Mouse (Mus musculus) hindbrain, embryonic 12.5 days (tissue): ENCODE results near the gene Ank. TPM values are rescaled to one million over a fixed set of nuclear protein-coding genes. Genes with fewer than 3 reads are reported as not detected.

Experiments
- ATAC-seq: fragments of 200-750 bp; cut with Nextera tagmentation; 2 replicates; pipeline ENCODE4 v1.8.0; 2017; ENCODE audit warnings: moderate TSS enrichment; ENCODE audit not compliant: low FRiP score
- H3K27ac ChIP-seq: fragments of 300-500 bp; sonication (generic); 2 replicates; pipeline ENCODE4 v1.5.1; 2016; ENCODE audit warnings: mild to moderate bottlenecking
- H3K27me3 ChIP-seq: fragments of 300-500 bp; sonication (generic); 2 replicates; pipeline ENCODE4 v1.6.1; 2016; ENCODE audit warnings: mild to moderate bottlenecking
- H3K36me3 ChIP-seq: fragments of 300-500 bp; sonication (generic); 2 replicates; pipeline ENCODE4 v1.6.1; 2016; ENCODE audit warnings: mild to moderate bottlenecking
- H3K4me1 ChIP-seq: fragments of 300-500 bp; sonication (generic); 2 replicates; pipeline ENCODE4 v1.6.1; 2016
- H3K4me2 ChIP-seq: fragments of 300-500 bp; sonication (generic); replicated peaks from 2 replicates; pipeline ENCODE4 v1.6.1; 2016; ENCODE audit warnings: mild to moderate bottlenecking
- H3K4me3 ChIP-seq: fragments of 300-500 bp; sonication (generic); 2 replicates; pipeline ENCODE4 v1.5.1; 2016; ENCODE audit warnings: mild to moderate bottlenecking
- H3K9ac ChIP-seq: fragments of 300-500 bp; sonication (generic); 2 replicates; pipeline ENCODE4 v1.6.1; 2016; ENCODE audit warnings: mild to moderate bottlenecking, moderate library complexity
- H3K9me3 ChIP-seq: fragments of 300-500 bp; sonication (generic); replicated peaks from 2 replicates; pipeline ENCODE4 v1.6.1; 2016; ENCODE audit warnings: mild to moderate bottlenecking
- WGBS: fragments of 180-500 bp; shearing (Covaris S2); methylation state at CpG from one replicate; pipeline ENCODE4 v1.1.7; 2016; 5-methylcytosine and 5-hydroxymethylcytosine counted together
- polyA plus RNA-seq: library from polyadenylated mRNA; unstranded; fragments of >200 nt; fragmentation: Nextera tagmentation; extraction: Ambion mirVana; gene quantifications from 2 replicates; pipeline ENCODE4 v1.2.1, GENCODE M21; 2016

Gene Ank
- polyA plus RNA-seq, 1 experiment from 2014 or later, result 15.2 TPM

GRCm38 (mm10) chr15:27586093-27586480 is 119.6 kb downstream of the Ank start:
- Histone ChIP-seq H3K9ac (no peak overlapping the region), H3K27ac (no peak overlapping the region), H3K4me3 (no peak overlapping the region), H3K27me3 (no peaks in the 10 kb centered on the region), H3K4me2 (no peak overlapping the region), H3K36me3 (peaks cover 17% of the 10 kb centered on the region), H3K9me3 (no peaks in the 10 kb centered on the region), H3K4me1 (peaks cover 8% of the 10 kb centered on the region)
- ATAC-seq, result no peak
- 89% methylated on average over 5 of the region's 5 CpGs for WGBS

DNA sequence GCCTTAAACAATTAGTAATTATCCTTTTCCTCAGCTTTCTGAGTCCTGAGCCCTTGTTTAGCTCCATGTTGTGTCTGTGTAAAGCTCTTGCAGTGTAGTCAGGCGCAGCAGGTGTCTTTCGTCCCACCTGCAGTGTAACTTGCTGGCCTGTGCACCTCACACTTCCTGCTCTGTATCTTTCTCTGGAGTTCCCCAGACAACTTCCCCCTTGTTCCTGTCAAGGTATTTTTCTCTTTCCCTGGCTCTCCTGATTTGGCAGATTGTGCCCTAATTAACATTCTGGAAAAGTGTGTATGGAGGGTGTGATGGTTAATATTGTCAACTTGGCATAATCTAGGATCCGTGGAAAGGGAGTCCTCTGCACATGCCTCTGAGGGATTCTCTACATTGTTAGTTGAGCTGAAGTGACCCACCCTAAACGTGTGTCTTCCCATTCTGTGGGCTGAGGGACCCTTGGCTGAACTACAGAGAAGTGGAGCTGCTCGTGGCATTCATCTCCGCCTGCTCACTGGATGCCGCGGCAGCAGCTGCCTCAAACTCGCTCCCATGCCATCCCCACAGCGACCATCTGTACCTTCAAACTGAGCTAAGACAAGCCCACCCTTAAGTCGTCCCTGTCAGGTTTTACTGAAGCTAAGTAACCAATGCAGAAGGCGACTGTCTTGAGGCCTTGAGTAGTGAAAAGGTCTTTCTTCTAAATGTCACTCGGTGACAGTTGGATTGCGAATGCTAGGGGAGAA is 121.8 kb downstream of the Ank start:
- Histone ChIP-seq H3K36me3 (peaks cover 37% of the 10 kb centered on the region), H3K27ac (no peak overlapping the region), H3K9ac (no peak overlapping the region), H3K9me3 (no peaks in the 10 kb centered on the region), H3K27me3 (no peaks in the 10 kb centered on the region), H3K4me3 (no peak overlapping the region), H3K4me1 (no peaks in the 10 kb centered on the region), H3K4me2 (no peak overlapping the region)
- no peak for ATAC-seq
- 74% methylated on average over 14 of the region's 14 CpGs for whole genome bisulfite sequencing

DNA sequence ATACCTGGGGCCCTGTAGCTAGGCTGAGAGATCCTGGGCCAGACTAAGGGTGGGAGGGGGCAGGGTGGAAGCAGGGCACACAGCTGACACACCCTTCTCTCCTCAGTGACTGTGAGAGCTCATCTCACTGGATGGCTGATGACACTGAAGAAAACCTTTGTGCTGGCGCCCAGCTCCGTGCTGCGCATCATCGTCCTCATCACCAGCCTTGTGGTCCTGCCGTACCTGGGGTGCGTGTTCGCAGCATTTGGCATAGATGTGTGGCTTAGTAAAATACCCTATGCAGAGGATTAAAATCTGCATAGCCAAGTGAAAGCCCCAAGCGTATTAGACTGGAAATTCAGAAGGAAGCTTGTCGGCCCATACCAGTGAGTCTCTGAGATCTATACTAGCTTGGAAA is 124.3 kb downstream of the Ank start:
- Histone ChIP-seq H3K27me3 (no peaks in the 10 kb centered on the region), H3K4me2 (no peak overlapping the region), H3K9me3 (no peaks in the 10 kb centered on the region), H3K27ac (no peak overlapping the region), H3K36me3 (peaks cover 46% of the 10 kb centered on the region), H3K4me1 (peaks cover 7% of the 10 kb centered on the region; the same call in 1 of the 2 replicates), H3K4me3 (no peak overlapping the region), H3K9ac (no peak overlapping the region)
- 96% methylated on average over 9 of the region's 9 CpGs for WGBS
- no peak for ATAC-seq

- Histone ChIP-seq H3K4me2 (no peak overlapping the region), H3K9me3 (no peaks in the 10 kb centered on the region), H3K36me3 (peaks cover 44% of the 10 kb centered on the region), H3K27ac (no peak overlapping the region), H3K4me1 (peaks cover 10% of the 10 kb centered on the region; the same call in 1 of the 2 replicates), H3K9ac (no peak overlapping the region), H3K4me3 (no peak overlapping the region), H3K27me3 (no peaks in the 10 kb centered on the region)
- no peak; the same call in 1 of the 2 replicates for ATAC-seq
- 85% methylated on average over 19 of the region's 19 CpGs for WGBS
Measured at GRCm38 (mm10) chr15:27592620-27593320, 126.3 kb downstream of the Ank start.

DNA sequence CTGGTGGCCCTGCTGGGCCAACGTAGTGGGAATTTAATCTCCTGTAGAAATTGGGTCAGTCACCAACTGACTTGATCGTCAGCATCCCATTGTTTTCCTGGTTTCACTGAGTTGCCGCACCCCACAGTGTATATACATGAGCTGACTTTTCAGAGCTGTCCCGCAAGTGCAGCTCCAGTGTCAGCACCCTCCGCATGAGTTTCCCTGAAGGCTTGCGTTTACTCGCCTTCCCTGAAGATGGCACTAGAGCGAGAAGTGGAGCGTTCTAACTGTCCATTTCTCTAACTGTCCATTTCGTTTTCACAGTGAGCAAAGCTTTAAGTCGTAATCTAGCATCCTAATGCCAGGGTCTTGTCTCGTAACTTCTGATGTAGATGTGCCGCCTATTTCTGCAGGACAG is 127.2 kb downstream of the Ank start:
- no peak for ATAC-seq
- peaks cover 10% of the 10 kb centered on the region; the same call in 1 of the 2 replicates for H3K4me1 ChIP-seq
- no peak overlapping the region for H3K4me2 ChIP-seq
- H3K27me3 ChIP-seq, result no peaks in the 10 kb centered on the region
- H3K27ac ChIP-seq, result no peak overlapping the region
- H3K9me3 ChIP-seq, result no peaks in the 10 kb centered on the region
- no peak overlapping the region for H3K4me3 ChIP-seq
- 76% methylated on average over 13 of the region's 13 CpGs for WGBS
- no peak overlapping the region for H3K9ac ChIP-seq
- H3K36me3 ChIP-seq, result peaks cover 44% of the 10 kb centered on the region

DNA sequence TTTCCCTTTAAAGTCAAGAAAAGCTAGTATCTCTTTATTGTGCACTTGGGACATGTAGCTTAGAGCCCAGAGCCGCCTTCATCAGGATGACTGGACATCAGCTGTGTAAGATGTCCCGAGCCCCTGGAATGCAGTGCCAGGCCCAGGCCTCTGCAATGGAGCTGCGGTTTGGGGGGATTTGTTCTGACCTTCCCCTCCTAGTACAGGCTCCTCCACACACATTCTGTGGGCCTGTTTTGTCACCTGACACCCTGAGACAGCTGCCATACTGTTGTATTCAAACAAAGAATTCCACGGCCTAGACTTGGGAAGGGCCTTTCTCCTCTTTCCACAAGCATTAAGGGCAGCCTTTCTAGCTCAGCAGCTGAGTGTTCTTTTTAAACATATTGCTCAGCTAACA is 128.5 kb downstream of the Ank start:
- 29% methylated on average over 4 of the region's 4 CpGs for WGBS

GRCm38 (mm10) chr15:27595560-27595959 is 129.1 kb downstream of the Ank start:
- ATAC-seq, result no peak
- no peaks in the 10 kb centered on the region for H3K27me3 ChIP-seq
- H3K4me1 ChIP-seq, result peaks cover 10% of the 10 kb centered on the region; the same call in 1 of the 2 replicates
- WGBS, result 45% methylated on average over 8 of the region's 8 CpGs
- H3K36me3 ChIP-seq, result peaks cover 42% of the 10 kb centered on the region
- H3K27ac ChIP-seq, result peak overlapping the region; percentile 19; the same call in 1 of the 2 replicates
- H3K9me3 ChIP-seq, result no peaks in the 10 kb centered on the region
- no peak overlapping the region for H3K4me3 ChIP-seq
- H3K9ac ChIP-seq, result no peak overlapping the region
- H3K4me2 ChIP-seq, result no peak overlapping the region

More for the DNA sequence above, 128.5 kb downstream of the Ank start:
- H3K36me3 ChIP-seq, result peaks cover 43% of the 10 kb centered on the region
- H3K9me3 ChIP-seq, result no peaks in the 10 kb centered on the region
- peak overlapping the region; percentile 19; the same call in 1 of the 2 replicates for H3K27ac ChIP-seq
- no peak overlapping the region for H3K9ac ChIP-seq
- H3K4me2 ChIP-seq, result no peak overlapping the region
- H3K4me3 ChIP-seq, result no peak overlapping the region
- no peak for ATAC-seq
- H3K27me3 ChIP-seq, result no peaks in the 10 kb centered on the region
- peaks cover 10% of the 10 kb centered on the region; the same call in 1 of the 2 replicates for H3K4me1 ChIP-seq

DNA sequence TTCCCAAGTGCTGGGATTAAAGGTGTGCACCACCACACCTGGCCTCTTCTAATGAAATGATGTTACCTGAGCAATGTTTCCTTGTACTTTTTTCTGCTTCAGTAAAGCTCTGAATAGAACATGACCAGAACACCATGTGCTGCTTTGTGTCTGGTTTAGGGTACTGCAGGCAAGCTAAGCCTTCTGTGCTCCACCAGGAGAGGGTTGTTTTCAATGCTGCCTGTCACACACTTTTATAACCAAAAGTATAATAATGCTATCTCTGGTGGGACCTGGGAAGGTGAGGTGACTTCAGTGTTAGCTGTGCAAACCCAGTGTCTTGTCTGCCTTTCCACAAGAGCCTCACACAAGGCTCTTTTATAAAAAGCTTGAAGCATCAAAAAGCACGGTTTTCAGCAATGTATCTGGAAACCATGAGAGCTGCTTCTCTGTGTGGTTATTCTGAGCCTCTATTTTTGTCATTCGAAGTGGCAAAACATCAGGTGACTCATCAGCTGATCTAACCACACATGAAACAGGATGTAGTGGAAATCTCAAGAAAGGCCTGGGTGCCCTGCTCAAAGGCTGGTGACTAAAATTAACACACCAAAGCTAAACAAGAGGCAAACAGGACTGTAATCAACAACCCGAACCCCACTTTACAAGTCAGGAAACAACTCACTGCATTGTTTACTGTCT is 130.1 kb downstream of the Ank start:
- WGBS, result 84% methylated on average over 3 of the region's 3 CpGs
- peaks cover 40% of the 10 kb centered on the region for H3K36me3 ChIP-seq

DNA sequence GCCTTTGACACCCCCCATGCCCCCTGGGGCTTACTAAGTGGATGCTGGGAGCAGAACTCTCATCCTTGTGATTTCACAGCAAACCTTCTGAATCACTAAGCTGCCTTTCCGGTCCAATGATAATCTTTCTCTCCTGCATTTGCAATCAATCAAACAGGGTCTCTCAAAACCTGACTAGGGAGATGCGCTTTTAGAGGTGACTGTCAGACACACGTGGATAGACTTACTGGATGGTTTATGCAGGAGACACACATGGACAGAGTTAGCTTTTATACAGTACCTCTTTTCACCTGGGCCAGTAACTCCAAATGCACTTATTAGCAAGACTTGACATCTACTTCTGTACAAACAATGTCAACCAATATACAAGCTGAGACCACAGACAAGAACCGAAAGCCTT is 131.0 kb downstream of the Ank start:
- peaks cover 31% of the 10 kb centered on the region for H3K36me3 ChIP-seq
- no peak overlapping the region for H3K9ac ChIP-seq
- ATAC-seq, result no peak
- peaks cover 10% of the 10 kb centered on the region; the same call in 1 of the 2 replicates for H3K4me1 ChIP-seq
- H3K27ac ChIP-seq, result no peak overlapping the region
- 83% methylated on average over 4 of the region's 4 CpGs for WGBS
- no peaks in the 10 kb centered on the region for H3K27me3 ChIP-seq
- no peak overlapping the region for H3K4me2 ChIP-seq
- no peaks in the 10 kb centered on the region for H3K9me3 ChIP-seq
- H3K4me3 ChIP-seq, result no peak overlapping the region

More for the DNA sequence above, 130.1 kb downstream of the Ank start:
- no peak overlapping the region; the same call in 1 of the 2 replicates for H3K27ac ChIP-seq
- H3K9ac ChIP-seq, result no peak overlapping the region
- peaks cover 10% of the 10 kb centered on the region; the same call in 1 of the 2 replicates for H3K4me1 ChIP-seq
- no peaks in the 10 kb centered on the region for H3K9me3 ChIP-seq
- H3K4me3 ChIP-seq, result no peak overlapping the region
- ATAC-seq, result no peak
- no peaks in the 10 kb centered on the region for H3K27me3 ChIP-seq
- no peak overlapping the region for H3K4me2 ChIP-seq

DNA sequence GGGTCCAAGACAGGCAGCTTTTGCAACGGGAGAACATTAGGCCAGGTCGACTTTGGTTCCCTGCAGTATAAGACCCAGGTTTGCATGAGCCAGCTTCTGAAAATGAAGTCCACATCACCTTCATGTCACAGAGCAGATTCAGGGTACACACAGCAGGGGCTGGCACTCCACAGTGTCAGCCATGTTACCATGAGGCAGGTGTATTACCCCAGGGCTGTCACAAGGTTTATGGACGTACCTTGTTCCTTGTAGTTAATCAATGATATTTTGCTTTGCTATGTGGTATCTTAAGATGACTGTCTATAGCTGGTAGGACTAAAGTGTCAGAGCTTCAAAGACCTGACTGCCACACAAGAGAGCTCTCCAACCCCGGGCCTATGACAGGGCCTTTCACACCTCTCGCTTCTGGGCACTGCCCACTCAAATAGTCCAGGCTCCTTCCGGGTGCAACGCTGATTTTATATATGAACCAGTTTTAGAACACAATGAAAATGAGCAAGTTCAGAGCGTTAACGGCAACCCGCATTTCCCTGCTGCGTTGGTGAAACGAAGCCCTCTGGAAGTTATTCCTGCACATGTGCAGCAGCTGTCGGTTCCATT is 132.4 kb downstream of the Ank start:
- no peak overlapping the region for H3K9ac ChIP-seq
- no peak overlapping the region for H3K27ac ChIP-seq
- H3K9me3 ChIP-seq, result no peaks in the 10 kb centered on the region
- H3K36me3 ChIP-seq, result peaks cover 18% of the 10 kb centered on the region
- no peak overlapping the region for H3K4me3 ChIP-seq
- WGBS, result 95% methylated on average over 13 of the region's 13 CpGs
- no peak for ATAC-seq
- H3K4me1 ChIP-seq, result peaks cover 10% of the 10 kb centered on the region; the same call in 1 of the 2 replicates
- H3K4me2 ChIP-seq, result no peak overlapping the region
- no peaks in the 10 kb centered on the region for H3K27me3 ChIP-seq

DNA sequence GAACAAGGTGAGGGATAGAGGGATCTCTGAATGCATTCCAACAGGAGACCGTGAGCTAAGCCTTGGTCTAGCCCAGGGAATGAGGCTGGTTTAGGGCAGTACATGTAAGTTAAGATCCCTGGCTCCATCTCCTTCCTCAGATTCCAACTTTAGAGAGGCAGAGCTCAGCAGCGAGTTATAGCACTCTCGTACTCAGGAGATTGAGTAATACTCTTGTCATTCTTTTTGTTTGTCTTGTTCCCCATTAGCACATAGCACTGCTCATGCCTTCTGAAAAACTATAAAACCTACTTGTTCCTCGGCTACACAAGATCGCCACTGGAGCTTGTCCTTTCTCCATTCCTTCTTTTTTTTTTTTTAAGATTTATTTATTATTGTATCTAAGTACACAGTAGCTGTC is 134.0 kb downstream of the Ank start:
- Histone ChIP-seq H3K4me1 (peaks cover 5% of the 10 kb centered on the region; the same call in 1 of the 2 replicates), H3K27me3 (no peaks in the 10 kb centered on the region), H3K9me3 (no peaks in the 10 kb centered on the region), H3K27ac (no peak overlapping the region), H3K36me3 (peaks cover 17% of the 10 kb centered on the region), H3K4me3 (no peak overlapping the region), H3K4me2 (no peak overlapping the region), H3K9ac (no peak overlapping the region)
- WGBS, result 92% methylated on average over 5 of the region's 5 CpGs
- no peak for ATAC-seq

DNA sequence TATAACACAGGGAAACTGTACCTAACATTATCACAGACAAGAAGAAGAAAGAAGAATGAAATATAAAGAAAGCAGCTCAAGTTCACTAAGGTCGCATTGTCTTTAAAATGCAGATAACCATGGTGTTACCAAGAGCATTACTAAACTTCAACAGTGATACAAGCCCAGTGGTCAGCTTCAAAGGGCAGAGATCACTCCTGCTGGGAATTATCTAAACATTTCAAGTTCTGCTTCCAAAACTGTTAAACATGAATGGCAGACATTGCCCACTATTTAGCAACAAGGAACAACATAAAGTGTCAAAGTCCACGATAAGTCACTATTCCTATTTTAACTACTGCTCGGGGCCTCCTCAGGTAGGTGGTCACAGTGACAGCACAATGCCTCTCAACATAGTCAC is 138.1 kb downstream of the Ank start:
- Histone ChIP-seq H3K4me1 (no peaks in the 10 kb centered on the region), H3K27ac (no peak overlapping the region), H3K4me2 (no peak overlapping the region), H3K27me3 (no peaks in the 10 kb centered on the region), H3K9me3 (no peaks in the 10 kb centered on the region), H3K9ac (no peak overlapping the region), H3K36me3 (peaks cover 34% of the 10 kb centered on the region), H3K4me3 (no peak overlapping the region)
- 91% methylated on average over 3 of the region's 3 CpGs for WGBS
- ATAC-seq, result no peak
